8 mouse cellular contexts compared by ENCODE assay signal in genomic region chr15:85935627-85936049, GRCm38 (mm10). TPM values are rescaled to one million over a fixed set of nuclear protein-coding genes. Genes with fewer than 3 reads are reported as not detected.
A peak's percentile ranks its signal among the peaks of the same experiment; 100 is the strongest.
DNase-seq lines count a peak whose midpoint lies in the region; ATAC-seq lines count a peak whose summit lies in the region.

No protein-coding gene starts in this region.

- no peak overlapping the region for H3K4me2 ChIP-seq in intestine, embryonic 15.5 days (replicated peaks)
- H3K4me2 ChIP-seq in liver, embryonic 15.5 days, result 0 out of 2 replicates have a peak overlapping the region, but pooled peaks have one; percentile 9

- no peak overlapping the region for H3K4me3 ChIP-seq in intestine, embryonic 15.5 days (replicated peaks)
- no peak overlapping the region for H3K4me3 ChIP-seq in liver, embryonic 15.5 days (replicated peaks)

- no peaks in the 10 kb centered on the region for H3K9me3 ChIP-seq in intestine, embryonic 15.5 days
- H3K9me3 ChIP-seq in liver, embryonic 15.5 days (replicated peaks), result no peaks in the 10 kb centered on the region

- H3K9ac ChIP-seq in intestine, embryonic 15.5 days, result no peak overlapping the region
- no peak overlapping the region for H3K9ac ChIP-seq in liver, embryonic 15.5 days

- ATAC-seq in intestine, embryonic 15.5 days, result peak; percentile 85
- ATAC-seq in liver, embryonic 15.5 days (ENCODE audit: insufficient read depth), result peak; percentile 85

- H3K27ac ChIP-seq in intestine, embryonic 15.5 days, result no peak overlapping the region
- H3K27ac ChIP-seq in liver, embryonic 15.5 days (replicated peaks), result no peak overlapping the region

- peaks cover 7% of the 10 kb centered on the region; the same call in 1 of the 2 replicates for H3K4me1 ChIP-seq in intestine, embryonic 15.5 days (replicated peaks)
- peaks cover 5% of the 10 kb centered on the region; the same call in 1 of the 2 replicates for H3K4me1 ChIP-seq in liver, embryonic 15.5 days (replicated peaks)

- no peaks in the 10 kb centered on the region for H3K36me3 ChIP-seq in intestine, embryonic 15.5 days
- no peaks in the 10 kb centered on the region for H3K36me3 ChIP-seq in liver, embryonic 15.5 days (replicated peaks)

- peak; percentile 41 for DNase-seq in 3134 (ENCODE audit: extremely low read depth, insufficient read length, low spot score)
- peak; percentile 84 for DNase-seq in embryo, embryonic 10 days (ENCODE audit: low spot score)
- DNase-seq in right cerebral cortex, postnatal 14 days, result no peak
- no peak for DNase-seq in right cerebral cortex, adult 18-20 months
- no peak for DNase-seq in testis, postnatal 10 days (ENCODE audit: low spot score)
- DNase-seq in cerebellum, postnatal 36 days, result no peak

- no peaks in the 10 kb centered on the region for H3K27me3 ChIP-seq in intestine, embryonic 15.5 days (replicated peaks)
- no peaks in the 10 kb centered on the region for H3K27me3 ChIP-seq in liver, embryonic 15.5 days

- WGBS in intestine, embryonic 15.5 days, result 15% methylated on average over 5 of the region's 5 CpGs
- 33% methylated on average over 5 of the region's 5 CpGs for WGBS in liver, embryonic 15.5 days (ENCODE audit: insufficient replicate concordance)

RNA-seq across cellular contexts. Expression of gene Trmu, which starts 56.5 kb away (rescaled TPM):
- 34.2 and 35.8 TPM in 2 replicates for polyA plus RNA-seq in intestine, embryonic 15.5 days (2015; fragmentation: Nextera tagmentation; extraction: Ambion mirVana)
- 17.3 and 19.4 TPM in 2 replicates for polyA plus RNA-seq in liver, embryonic 15.5 days (2015; fragmentation: Nextera tagmentation; extraction: Ambion mirVana)

Comparison
In these comparisons a context has a peak if more than half of its experiments do, and no peak if none do; other contexts are left out.
1. DNase-seq: peak in 3134 (single experiment) and embryo, embryonic 10 days (single experiment); none in right cerebral cortex, postnatal 14 days (single experiment), right cerebral cortex, adult 18-20 months (single experiment), testis, postnatal 10 days (single experiment) and cerebellum, postnatal 36 days (0 of 2).